Mouse (Mus musculus) liver, postnatal 0 days (tissue): Measurements from ENCODE around the gene Mid1ip1.

ENCODE experiments used
- CTCF ChIP-seq: sonication (generic); IDR thresholded peaks from 2 replicates; pipeline ENCODE4 v1.5.1; 2016; ENCODE audit warnings: antibody characterized with exemption, low read depth
- EP300 ChIP-seq: IDR thresholded peaks from 2 replicates; pipeline ENCODE4 v1.6.1; 2016; ENCODE audit warnings: antibody characterized with exemption, low read depth, mild to moderate bottlenecking

GRCm38 (mm10) chrX:10720391-10720790 is 5.6 kb downstream of the Mid1ip1 start:
- TF ChIP-seq CTCF (no peak), EP300 (no peak)
